Mouse (Mus musculus) G1E (cell line): ENCODE measurements at regions not wholly inside any gene's neighbourhood (a gene's known extent, or its start where the extent isn't known, plus 50 kb on each side); places are given as distances from the start of the nearest gene placed in this dataset.

Experiments used
- CTCF ChIP-seq: IDR thresholded peaks from 2 replicates; pipeline ENCODE4 v1.5.1; 2012; ENCODE audit warnings: low read depth, low read length, inconsistent platforms, mixed read lengths
- GATA1 ChIP-seq: IDR thresholded peaks from 2 replicates; pipeline ENCODE4 v1.6.1; 2012; ENCODE audit warnings: borderline replicate concordance, low read length, inconsistent platforms, mixed read lengths
- GATA2 ChIP-seq: IDR thresholded peaks from 2 replicates; pipeline ENCODE4 v1.6.1; 2012; ENCODE audit warnings: low read depth, low read length, inconsistent platforms, borderline replicate concordance
- POLR2AphosphoS5 ChIP-seq: IDR thresholded peaks from 2 replicates; pipeline ENCODE4 v1.6.1; 2012; ENCODE audit warnings: low read depth, low read length, inconsistent platforms; ENCODE audit not compliant: insufficient replicate concordance
- TAL1 ChIP-seq: conservative IDR thresholded peaks from 2 replicates; pipeline ENCODE4 v1.6.1; 2012; ENCODE audit warnings: low read depth, low read length, inconsistent platforms, mixed read lengths

DNA sequence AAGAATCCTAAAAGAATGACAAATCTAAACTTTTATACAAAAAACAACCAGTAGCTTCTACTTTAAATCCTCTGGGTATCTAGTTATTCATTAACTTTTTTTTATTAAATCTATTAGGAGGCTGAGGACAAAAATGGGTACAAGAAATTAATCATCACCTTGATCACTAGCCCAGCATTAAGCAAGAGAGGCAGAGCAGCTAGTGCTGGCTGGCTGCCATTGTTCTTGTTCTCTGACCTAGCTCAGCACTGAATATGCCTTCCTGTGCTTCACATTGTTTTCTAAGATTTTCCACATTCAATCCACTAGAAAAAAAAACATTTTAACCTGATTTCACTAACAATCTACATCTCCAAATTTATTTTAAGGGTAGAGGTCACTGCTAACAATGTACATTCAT lies 325.6 kb upstream of the Arhgap42 start:
- TF ChIP-seq CTCF, result no peak
- no peak for TF ChIP-seq TAL1
- TF ChIP-seq GATA2, result no peak
- no peak for TF ChIP-seq GATA1
- no peak for TF ChIP-seq POLR2AphosphoS5
